Comparison of ENCODE assay signal across 9 mouse cellular contexts in genomic region chrX:168937941-168938340, GRCm38 (mm10).
DNase-seq lines count a peak whose midpoint lies in the region; ATAC-seq and TF ChIP-seq lines count a peak whose summit lies in the region.
"Had no signal": no experiment of that assay in that cellular context is flagged by ENCODE, and none has a peak within 500 bp of the region (broad histone marks: within the 10 kb centered on the region; RNA-seq: fewer than 3 reads in every experiment).

No protein-coding gene starts in this region.

- peak; percentile 32 for DNase-seq in gastrocnemius, adult 2 months
- DNase-seq in gastrocnemius, postnatal 36 days, result no peak
- peak; percentile 67 for DNase-seq in midbrain, embryonic 14.5 days
- peak; percentile 18 to 44 for DNase-seq in adrenal gland, postnatal 36 days
- peak; percentile 29 for DNase-seq in lung, postnatal 0 days (ENCODE audit: low spot score)
- no peak for DNase-seq in frontal cortex, postnatal 25 days (ENCODE audit: low spot score in 2 of 2)
- DNase-seq: liver, embryonic 13.5 days had no signal

- no peak overlapping the region for H3K27ac ChIP-seq in gastrocnemius, adult 2 months
- H3K27ac ChIP-seq in midbrain, embryonic 14.5 days (replicated peaks; ENCODE audit: low read depth, low read length), result no peak overlapping the region
- H3K27ac ChIP-seq in midbrain, embryonic 16.5 days (ENCODE audit: low read length), result no peak overlapping the region
- H3K27ac ChIP-seq in lung, postnatal 0 days (ENCODE audit: low read length), result no peak overlapping the region
- no peak overlapping the region for H3K27ac ChIP-seq in neural tube, embryonic 15.5 days (replicated peaks)
- H3K27ac ChIP-seq: liver, embryonic 13.5 days had no signal

- 57% methylated on average over 4 of the region's 4 CpGs for WGBS in midbrain, embryonic 14.5 days
- WGBS in midbrain, embryonic 16.5 days, result 56% methylated on average over 4 of the region's 4 CpGs
- WGBS in lung, postnatal 0 days, result 35% methylated on average over 4 of the region's 4 CpGs
- WGBS in neural tube, embryonic 15.5 days, result 45% methylated on average over 4 of the region's 4 CpGs

- H3K4me3 ChIP-seq in gastrocnemius, adult 2 months, result no peak overlapping the region
- no peak overlapping the region for H3K4me3 ChIP-seq in midbrain, embryonic 14.5 days (replicated peaks; ENCODE audit: low read depth, low read length)
- H3K4me3 ChIP-seq in midbrain, embryonic 16.5 days (ENCODE audit: low read depth, low read length), result no peak overlapping the region
- no peak overlapping the region for H3K4me3 ChIP-seq in lung, postnatal 0 days (ENCODE audit: low read depth, low read length)
- no peak overlapping the region for H3K4me3 ChIP-seq in neural tube, embryonic 15.5 days (replicated peaks)
- H3K4me3 ChIP-seq: liver, embryonic 13.5 days had no signal

- H3K4me2 ChIP-seq in midbrain, embryonic 14.5 days (ENCODE audit: low read length), result no peak overlapping the region
- H3K4me2 ChIP-seq in midbrain, embryonic 16.5 days (ENCODE audit: low read length), result no peak overlapping the region
- no peak overlapping the region for H3K4me2 ChIP-seq in lung, postnatal 0 days (replicated peaks; ENCODE audit: low read depth, low read length)
- H3K4me2 ChIP-seq in neural tube, embryonic 15.5 days, result no peak overlapping the region
- H3K4me2 ChIP-seq: liver, embryonic 13.5 days had no signal

- TF ChIP-seq EP300 in lung, postnatal 0 days (IDR thresholded peaks at IDR 0.05), result no peak

- H3K9ac ChIP-seq in midbrain, embryonic 14.5 days (replicated peaks; ENCODE audit: low read length), result no peak overlapping the region
- no peak overlapping the region for H3K9ac ChIP-seq in midbrain, embryonic 16.5 days (ENCODE audit: low read depth, low read length)
- H3K9ac ChIP-seq in lung, postnatal 0 days (replicated peaks; ENCODE audit: low read depth), result no peak overlapping the region
- no peak overlapping the region for H3K9ac ChIP-seq in neural tube, embryonic 15.5 days (replicated peaks)
- H3K9ac ChIP-seq: liver, embryonic 13.5 days had no signal

- no peak for ATAC-seq in midbrain, embryonic 14.5 days (ENCODE audit: low FRiP score, low TSS enrichment)
- ATAC-seq in midbrain, embryonic 16.5 days, result no peak
- ATAC-seq in lung, postnatal 0 days, result no peak
- ATAC-seq in neural tube, embryonic 15.5 days (ENCODE audit: low FRiP score), result no peak

- no peaks in the 10 kb centered on the region for H3K9me3 ChIP-seq in midbrain, embryonic 14.5 days (ENCODE audit: control insufficient read depth, low read length)
- no peaks in the 10 kb centered on the region for H3K9me3 ChIP-seq in midbrain, embryonic 16.5 days (replicated peaks; ENCODE audit: control insufficient read depth, low read length, poor library complexity, severe bottlenecking)
- H3K9me3 ChIP-seq in lung, postnatal 0 days (ENCODE audit: low read length), result no peaks in the 10 kb centered on the region
- no peaks in the 10 kb centered on the region for H3K9me3 ChIP-seq in neural tube, embryonic 15.5 days (replicated peaks)
- H3K9me3 ChIP-seq: liver, embryonic 13.5 days had no signal

- H3K36me3 ChIP-seq in midbrain, embryonic 14.5 days (ENCODE audit: control insufficient read depth, insufficient read depth, low read length), result no peaks in the 10 kb centered on the region
- no peaks in the 10 kb centered on the region for H3K36me3 ChIP-seq in midbrain, embryonic 16.5 days (ENCODE audit: control insufficient read depth, insufficient read depth, low read length)
- H3K36me3 ChIP-seq in lung, postnatal 0 days (ENCODE audit: insufficient read depth, low read length), result no peaks in the 10 kb centered on the region
- no peaks in the 10 kb centered on the region for H3K36me3 ChIP-seq in neural tube, embryonic 15.5 days
- H3K36me3 ChIP-seq: liver, embryonic 13.5 days had no signal

- intact Hi-C loops in gastrocnemius, adult 2 months (cut with DNase I), result loop anchor here (2.0 to 10.0 kb wide), 4 partner anchors 143 to 364 kb away; partner anchors contain the start of gene Arhgap6
- intact Hi-C loops in gastrocnemius, postnatal 36 days (cut with DNase I), result loop anchor here (5.0 kb wide), 3 partner anchors 149 to 359 kb away; no protein-coding TSS in a partner anchor

- no peaks in the 10 kb centered on the region for H3K4me1 ChIP-seq in midbrain, embryonic 14.5 days (ENCODE audit: control insufficient read depth, insufficient read depth, low read length)
- no peaks in the 10 kb centered on the region for H3K4me1 ChIP-seq in midbrain, embryonic 16.5 days (ENCODE audit: control insufficient read depth, insufficient read depth, low read length)
- H3K4me1 ChIP-seq in lung, postnatal 0 days (ENCODE audit: insufficient read depth, low read depth, low read length), result no peaks in the 10 kb centered on the region
- H3K4me1 ChIP-seq in neural tube, embryonic 15.5 days, result no peaks in the 10 kb centered on the region
- H3K4me1 ChIP-seq: liver, embryonic 13.5 days had no signal

- H3K27me3 ChIP-seq in midbrain, embryonic 14.5 days (ENCODE audit: control insufficient read depth, insufficient read depth, low read length), result no peaks in the 10 kb centered on the region
- H3K27me3 ChIP-seq in midbrain, embryonic 16.5 days (ENCODE audit: control insufficient read depth, insufficient read depth, low read depth, low read length), result no peaks in the 10 kb centered on the region; the same call in 1 of the 2 replicates
- no peaks in the 10 kb centered on the region for H3K27me3 ChIP-seq in lung, postnatal 0 days (replicated peaks; ENCODE audit: insufficient read depth, low read length)
- H3K27me3 ChIP-seq in neural tube, embryonic 15.5 days (replicated peaks), result peaks cover 6% of the 10 kb centered on the region; the same call in 1 of the 2 replicates
- H3K27me3 ChIP-seq: liver, embryonic 13.5 days had no signal

- TF ChIP-seq CTCF in gastrocnemius, adult 2 months (IDR thresholded peaks at IDR 0.05), result peak; percentile 55
- peak; percentile 50 for TF ChIP-seq CTCF in lung, postnatal 0 days (IDR thresholded peaks at IDR 0.05)

Comparison
In these comparisons a context has a peak if more than half of its experiments do, and no peak if none do; other contexts are left out.
1. DNase-seq: peak in gastrocnemius, adult 2 months (single experiment), midbrain, embryonic 14.5 days (single experiment), adrenal gland, postnatal 36 days (2 of 2) and lung, postnatal 0 days (single experiment); none in gastrocnemius, postnatal 36 days (0 of 2) and frontal cortex, postnatal 25 days (0 of 2).